Comparison of ENCODE assay signal across 11 mouse cellular contexts in the genomic region with DNA sequence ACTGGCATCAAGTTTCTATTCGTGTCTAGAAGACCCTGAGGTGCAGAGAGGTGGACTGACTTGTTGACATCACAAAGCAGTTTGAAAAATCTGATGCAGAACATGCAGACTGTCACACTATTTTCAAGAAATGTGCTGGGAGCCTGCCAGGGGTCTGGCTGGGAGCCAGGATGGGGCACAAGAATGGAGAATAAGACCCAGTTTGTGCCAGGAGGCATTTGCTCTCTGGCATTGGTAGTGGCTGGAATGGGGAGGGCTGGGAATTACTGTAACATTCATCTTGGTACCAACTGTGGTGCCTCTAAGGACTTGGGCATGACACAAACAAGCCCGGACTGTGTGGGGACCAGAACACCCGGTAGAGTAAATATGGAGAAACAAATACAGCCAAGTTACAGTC.
DNase-seq lines count a peak whose midpoint lies in the region; ATAC-seq and TF ChIP-seq lines count a peak whose summit lies in the region.
"Had no signal": no experiment of that assay in that cellular context is flagged by ENCODE, and none has a peak within 500 bp of the region (broad histone marks: within the 10 kb centered on the region; RNA-seq: fewer than 3 reads in every experiment).

No protein-coding gene starts in this region.

- DNase-seq in heart, postnatal 0 days (ENCODE audit: low spot score): no peak
- no peak for DNase-seq in heart, adult 8-10 months (ENCODE audit: low spot score)
- DNase-seq in adrenal gland, postnatal 10 days: peak; percentile 58
- peak; percentile 36 to 40 for DNase-seq in cerebellum, adult 2 months
- DNase-seq in layer of hippocampus, postnatal 10 days (ENCODE audit: low spot score in 2 of 2): peak; percentile 32 to 60
- DNase-seq in yolk sac, embryonic 10.5 days (ENCODE audit: low spot score): no peak
- DNase-seq in limb, embryonic 10.5 days (ENCODE audit: low spot score): no peak
- DNase-seq: liver, embryonic 13.5 days; thymus, postnatal 14 days had no signal

- H3K36me3 ChIP-seq in heart, postnatal 0 days (replicated peaks; ENCODE audit: control insufficient read depth, insufficient read depth, low read length): no peaks in the 10 kb centered on the region
- H3K36me3 ChIP-seq in limb, embryonic 10.5 days: no peaks in the 10 kb centered on the region
- H3K36me3 ChIP-seq: embryonic facial prominence, embryonic 13.5 days; liver, embryonic 13.5 days; neural tube, embryonic 13.5 days had no signal

- no peak overlapping the region for H3K4me3 ChIP-seq in heart, postnatal 0 days (ENCODE audit: low read depth, low read length)
- no peak overlapping the region for H3K4me3 ChIP-seq in cerebellum, adult 2 months (replicated peaks; ENCODE audit: insufficient read depth, low read depth, low read length)
- no peak overlapping the region for H3K4me3 ChIP-seq in limb, embryonic 10.5 days
- H3K4me3 ChIP-seq: embryonic facial prominence, embryonic 13.5 days; liver, embryonic 13.5 days; neural tube, embryonic 13.5 days had no signal

- no peak for TF ChIP-seq POLR2A in cerebellum, adult 2 months (IDR thresholded peaks at IDR 0.05; ENCODE audit: borderline replicate concordance, insufficient read depth, low read length)

- H3K27me3 ChIP-seq in heart, postnatal 0 days (ENCODE audit: control insufficient read depth, insufficient read depth, low read length): no peaks in the 10 kb centered on the region
- H3K27me3 ChIP-seq in cerebellum, adult 2 months (ENCODE audit: control insufficient read depth, insufficient read depth, low read length): no peaks in the 10 kb centered on the region
- H3K27me3 ChIP-seq in limb, embryonic 10.5 days (ENCODE audit: low read depth, poor library complexity, severe bottlenecking): no peaks in the 10 kb centered on the region
- H3K27me3 ChIP-seq: embryonic facial prominence, embryonic 13.5 days; liver, embryonic 13.5 days; neural tube, embryonic 13.5 days had no signal

- H3K4me2 ChIP-seq in heart, postnatal 0 days (ENCODE audit: low read depth, low read length): no peak overlapping the region
- H3K4me2 ChIP-seq: embryonic facial prominence, embryonic 13.5 days; liver, embryonic 13.5 days; neural tube, embryonic 13.5 days had no signal

- H3K4me1 ChIP-seq in heart, postnatal 0 days (ENCODE audit: control insufficient read depth, insufficient read depth): peaks cover 24% of the 10 kb centered on the region
- H3K4me1 ChIP-seq in cerebellum, adult 2 months (ENCODE audit: control insufficient read depth, insufficient read depth, low read length): peaks cover 4% of the 10 kb centered on the region
- no peaks in the 10 kb centered on the region for H3K4me1 ChIP-seq in limb, embryonic 10.5 days
- H3K4me1 ChIP-seq: liver, embryonic 13.5 days had no signal

- no peak for TF ChIP-seq CTCF in heart, postnatal 0 days (IDR thresholded peaks at IDR 0.05; ENCODE audit: low read depth)
- TF ChIP-seq CTCF in cerebellum, adult 2 months (IDR thresholded peaks at IDR 0.05; ENCODE audit: borderline replicate concordance, insufficient read depth, low read depth, low read length): no peak

- WGBS in heart, postnatal 0 days: 51% methylated on average over 3 of the region's 3 CpGs
- WGBS in cerebellum, adult 2 months: 36% methylated on average over 3 of the region's 3 CpGs
- WGBS in limb, embryonic 10.5 days: 90% methylated on average over 3 of the region's 3 CpGs

- no peak for TF ChIP-seq EP300 in heart, postnatal 0 days (IDR thresholded peaks at IDR 0.05; ENCODE audit: low read depth)

- H3K9me3 ChIP-seq in heart, postnatal 0 days (replicated peaks; ENCODE audit: control insufficient read depth, low read length): no peaks in the 10 kb centered on the region
- no peaks in the 10 kb centered on the region for H3K9me3 ChIP-seq in limb, embryonic 10.5 days (replicated peaks)
- H3K9me3 ChIP-seq: embryonic facial prominence, embryonic 13.5 days; liver, embryonic 13.5 days; neural tube, embryonic 13.5 days had no signal

- H3K27ac ChIP-seq in heart, postnatal 0 days (ENCODE audit: low read depth): no peak overlapping the region
- no peak overlapping the region for H3K27ac ChIP-seq in cerebellum, adult 2 months (ENCODE audit: insufficient read depth, low read length)
- no peak overlapping the region for H3K27ac ChIP-seq in limb, embryonic 10.5 days
- H3K27ac ChIP-seq: embryonic facial prominence, embryonic 13.5 days; liver, embryonic 13.5 days; neural tube, embryonic 13.5 days had no signal

- H3K9ac ChIP-seq in heart, postnatal 0 days (replicated peaks; ENCODE audit: low read depth, low read length): no peak overlapping the region
- H3K9ac ChIP-seq: embryonic facial prominence, embryonic 13.5 days; liver, embryonic 13.5 days; neural tube, embryonic 13.5 days had no signal

- peak; percentile 41; the same call in 1 of the 2 replicates for ATAC-seq in heart, postnatal 0 days (ENCODE audit: insufficient read depth, low read depth)

Comparison
In these comparisons a context has a peak if more than half of its experiments do, and no peak if none do; other contexts are left out.
1. DNase-seq: peak in adrenal gland, postnatal 10 days (single experiment), cerebellum, adult 2 months (2 of 2) and layer of hippocampus, postnatal 10 days (2 of 2); none in heart, postnatal 0 days (single experiment), heart, adult 8-10 months (single experiment), yolk sac, embryonic 10.5 days (single experiment) and limb, embryonic 10.5 days (single experiment).